Mouse (Mus musculus) midbrain, embryonic 14.5 days (tissue): ENCODE data around the gene Klhdc2. TPM values are rescaled to one million over a fixed set of nuclear protein-coding genes. Genes with fewer than 3 reads are reported as not detected.

ENCODE experiments used
- ATAC-seq: fragments of 200-750 bp; cut with Nextera tagmentation; 2 replicates; pipeline ENCODE4 v1.8.0; 2017; ENCODE audit warnings: moderate number of reproducible peaks, moderate library complexity; ENCODE audit not compliant: low FRiP score, low TSS enrichment
- DNase-seq: peaks from one replicate; pipeline ENCODE4 v3.0.0-alpha.2; 2015
- H3K27ac ChIP-seq: fragments of 300-500 bp; sonication (generic); replicated peaks from 2 replicates; pipeline ENCODE4 v1.5.1; 2014; ENCODE audit warnings: mild to moderate bottlenecking, low read depth, low read length, moderate library complexity
- H3K27me3 ChIP-seq: fragments of 300-500 bp; sonication (generic); 2 replicates; pipeline ENCODE4 v1.6.1; 2014; ENCODE audit warnings: low read length, control low read depth, mixed read lengths; ENCODE audit not compliant: control insufficient read depth, insufficient read depth
- H3K36me3 ChIP-seq: fragments of 300-500 bp; sonication (generic); 2 replicates; pipeline ENCODE4 v1.6.1; 2014; ENCODE audit warnings: low read length, control low read depth; ENCODE audit not compliant: control insufficient read depth, insufficient read depth
- H3K4me1 ChIP-seq: fragments of 300-500 bp; sonication (generic); 2 replicates; pipeline ENCODE4 v1.6.1; 2014; ENCODE audit warnings: mild to moderate bottlenecking, antibody characterized with exemption, low read length, control low read depth; ENCODE audit not compliant: control insufficient read depth, insufficient read depth
- H3K4me2 ChIP-seq: fragments of 300-500 bp; sonication (generic); 2 replicates; pipeline ENCODE4 v1.6.1; 2014; ENCODE audit warnings: mild to moderate bottlenecking, low read length, moderate library complexity
- H3K4me3 ChIP-seq: fragments of 300-500 bp; sonication (generic); replicated peaks from 2 replicates; pipeline ENCODE4 v1.5.1; 2014; ENCODE audit warnings: low read depth, low read length
- H3K9ac ChIP-seq: fragments of 300-500 bp; sonication (generic); replicated peaks from 2 replicates; pipeline ENCODE4 v1.6.1; 2014; ENCODE audit warnings: mild to moderate bottlenecking, low read length, moderate library complexity
- H3K9me3 ChIP-seq: fragments of 300-500 bp; sonication (generic); 2 replicates; pipeline ENCODE4 v1.6.1; 2016; ENCODE audit warnings: low read length, control low read depth, mixed read lengths; ENCODE audit not compliant: control insufficient read depth
- WGBS: fragments of 180-500 bp; shearing (Covaris S2); extraction: QIAGEN DNeasy Blood & Tissue Kit; methylation state at CpG from one replicate; pipeline ENCODE4 v1.1.7; 2014; 5-methylcytosine and 5-hydroxymethylcytosine counted together
- polyA plus RNA-seq: library from polyadenylated mRNA; unstranded; fragments of >200 nt; fragmentation: Nextera tagmentation; extraction: Ambion mirVana; gene quantifications from 2 replicates; pipeline ENCODE4 v1.2.1, GENCODE M21; 2014

The Klhdc2 gene
- polyA plus RNA-seq, 1 experiment from 2014 or later = 329 TPM

DNA sequence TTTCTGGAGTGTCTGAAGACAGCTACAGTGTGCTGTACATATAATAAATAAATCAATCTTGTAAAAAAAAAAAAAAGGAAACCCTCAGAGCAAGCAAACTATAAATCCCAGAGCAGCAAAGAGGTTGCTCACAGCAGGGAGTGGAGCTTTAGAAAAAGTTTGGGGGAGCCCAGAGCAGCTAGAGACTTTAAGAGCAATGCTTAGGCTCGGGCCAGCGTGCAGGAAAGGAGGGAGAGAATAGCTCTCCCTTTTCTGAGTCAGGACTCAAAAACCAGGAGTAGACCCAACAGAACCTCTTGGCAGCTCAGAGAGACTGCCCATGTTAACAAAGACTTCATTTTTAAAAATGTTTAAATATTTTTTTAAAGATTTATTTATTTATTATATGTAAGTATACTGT, 27.5 kb upstream of the Klhdc2 start:
- ATAC-seq (no peak), DNase-seq (no peak)
- Histone ChIP-seq H3K4me1 (no peaks in the 10 kb centered on the region), H3K27ac (no peak overlapping the region), H3K9ac (no peak overlapping the region), H3K4me3 (no peak overlapping the region), H3K4me2 (no peak overlapping the region), H3K36me3 (no peaks in the 10 kb centered on the region), H3K27me3 (no peaks in the 10 kb centered on the region), H3K9me3 (no peaks in the 10 kb centered on the region)
- 80% methylated on average over 2 of the region's 2 CpGs for WGBS

DNA sequence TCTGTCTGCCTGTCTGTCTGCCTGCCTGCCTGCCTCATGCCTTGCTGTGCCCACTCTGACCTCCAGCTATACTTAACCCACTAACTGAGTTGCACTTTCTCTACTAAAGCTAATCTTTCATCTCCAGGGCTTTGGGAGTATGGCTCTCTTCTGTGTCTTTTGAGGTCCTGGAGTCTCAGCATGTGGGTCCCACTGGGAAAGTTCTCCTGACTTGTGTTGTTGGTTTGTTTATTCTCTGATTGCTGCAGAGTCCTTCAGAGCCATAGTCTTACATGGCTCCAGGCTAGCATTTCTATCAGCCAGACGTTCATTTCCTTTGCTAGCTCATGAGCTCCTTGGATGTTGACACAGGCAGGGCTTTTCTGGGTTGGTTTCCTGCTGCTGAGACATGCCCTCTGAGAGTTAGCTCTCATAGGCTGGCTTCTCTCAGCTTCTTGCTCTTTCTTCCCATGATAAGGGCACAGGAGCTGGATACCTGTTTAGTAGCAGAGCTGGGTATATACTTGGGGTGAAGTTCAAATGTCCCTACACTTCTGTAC, 16.5 kb upstream of the Klhdc2 start:
- ATAC-seq (no peak), DNase-seq (no peak)
- Histone ChIP-seq H3K9ac (no peak overlapping the region), H3K27me3 (no peaks in the 10 kb centered on the region), H3K4me1 (no peaks in the 10 kb centered on the region), H3K9me3 (no peaks in the 10 kb centered on the region), H3K4me3 (no peak overlapping the region), H3K27ac (no peak overlapping the region), H3K4me2 (no peak overlapping the region), H3K36me3 (no peaks in the 10 kb centered on the region)
- 64% methylated on average over 1 of the region's 1 CpGs for WGBS

DNA sequence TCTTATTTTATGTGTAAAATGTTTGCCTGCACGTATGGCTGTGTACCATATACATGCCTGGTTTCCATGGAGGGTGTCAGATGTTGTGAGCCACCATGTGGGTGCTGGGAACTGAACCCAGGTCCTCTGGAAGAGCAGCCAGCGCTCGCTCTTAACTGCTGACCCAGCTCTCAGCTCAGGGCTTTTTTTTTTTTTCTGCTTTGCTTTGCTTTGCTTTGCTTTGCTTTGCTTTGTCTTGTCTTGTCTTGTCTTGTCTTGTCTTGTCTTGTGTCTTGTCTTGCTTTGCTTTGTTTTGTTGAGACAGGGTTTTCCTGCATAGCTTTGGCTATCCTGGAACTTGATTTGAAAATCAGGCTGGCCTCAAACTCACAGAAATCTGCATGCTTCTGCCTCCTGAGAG, 15.6 kb upstream of the Klhdc2 start:
- Histone ChIP-seq H3K27me3 (no peaks in the 10 kb centered on the region), H3K36me3 (no peaks in the 10 kb centered on the region), H3K4me3 (no peak overlapping the region), H3K9ac (no peak overlapping the region), H3K4me2 (no peak overlapping the region), H3K4me1 (no peaks in the 10 kb centered on the region), H3K27ac (no peak overlapping the region), H3K9me3 (no peaks in the 10 kb centered on the region)
- WGBS = 87% methylated on average over 3 of the region's 3 CpGs
- no peak for DNase-seq
- ATAC-seq = no peak

- WGBS = 82% methylated on average over 7 of the region's 7 CpGs
- no peak for ATAC-seq
- Histone ChIP-seq H3K9ac (no peak overlapping the region), H3K27ac (no peak overlapping the region), H3K9me3 (no peaks in the 10 kb centered on the region), H3K4me2 (no peak overlapping the region), H3K27me3 (no peaks in the 10 kb centered on the region), H3K4me1 (no peaks in the 10 kb centered on the region), H3K4me3 (no peak overlapping the region), H3K36me3 (no peaks in the 10 kb centered on the region)
- no peak for DNase-seq
These were observed 13.3 kb upstream of the Klhdc2 start for GRCm38 (mm10) chr12:69283146-69283545.

DNA sequence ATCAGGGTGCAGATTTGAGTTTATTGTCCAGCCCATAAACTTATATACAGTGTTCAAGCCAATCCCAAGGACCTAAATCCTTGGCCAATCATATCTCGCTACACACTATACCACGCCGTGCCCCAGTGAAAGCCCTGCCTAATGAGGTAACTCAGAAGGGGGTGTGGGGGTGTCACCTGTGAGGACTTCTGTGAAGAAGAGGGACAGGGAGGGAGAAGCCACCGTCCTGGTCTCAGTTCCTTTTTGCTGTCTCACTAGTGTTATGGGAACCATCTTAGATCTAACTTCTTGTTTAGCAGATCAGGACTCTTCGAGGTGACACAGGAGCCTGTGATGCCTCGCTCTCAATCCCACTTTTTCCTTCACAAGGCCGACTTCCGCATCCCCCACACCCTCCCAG, 8.9 kb upstream of the Klhdc2 start:
- WGBS = 89% methylated on average over 8 of the region's 8 CpGs
- no peaks in the 10 kb centered on the region for H3K36me3 ChIP-seq
- no peak overlapping the region for H3K27ac ChIP-seq
- H3K9me3 ChIP-seq = no peaks in the 10 kb centered on the region
- no peak for DNase-seq
- H3K4me3 ChIP-seq = no peak overlapping the region
- no peak for ATAC-seq
- H3K4me2 ChIP-seq = no peak overlapping the region
- H3K27me3 ChIP-seq = no peaks in the 10 kb centered on the region
- no peak overlapping the region for H3K9ac ChIP-seq
- H3K4me1 ChIP-seq = no peaks in the 10 kb centered on the region

DNA sequence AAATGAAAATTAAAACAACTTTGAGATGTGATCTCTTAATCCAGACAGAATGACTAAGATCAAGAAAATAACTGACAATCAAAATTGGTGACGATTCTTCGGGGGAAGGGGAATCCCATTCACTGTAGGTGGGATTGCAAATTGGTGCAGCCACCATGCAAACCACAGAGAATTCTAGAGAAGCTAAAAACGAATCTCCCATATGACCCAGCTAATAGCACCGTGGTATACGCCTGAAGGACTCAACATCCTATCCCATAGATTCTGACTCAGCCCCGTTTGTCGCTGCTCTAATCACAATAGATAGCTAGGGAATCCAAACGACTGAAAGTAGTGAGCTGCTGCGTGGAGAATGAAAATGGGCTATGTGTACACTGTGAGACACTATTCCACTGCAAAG, 7.8 kb upstream of the Klhdc2 start:
- DNase-seq (no peak), ATAC-seq (no peak)
- no peaks in the 10 kb centered on the region for H3K36me3 ChIP-seq
- H3K4me3 ChIP-seq = no peak overlapping the region
- 77% methylated on average over 9 of the region's 9 CpGs for WGBS
- H3K9ac ChIP-seq = no peak overlapping the region
- no peaks in the 10 kb centered on the region for H3K9me3 ChIP-seq
- no peak overlapping the region for H3K27ac ChIP-seq
- no peaks in the 10 kb centered on the region for H3K4me1 ChIP-seq
- H3K4me2 ChIP-seq = no peak overlapping the region
- no peaks in the 10 kb centered on the region for H3K27me3 ChIP-seq

- Histone ChIP-seq H3K27me3 (no peaks in the 10 kb centered on the region), H3K4me2 (no peak overlapping the region)
- no peak for DNase-seq
These were observed 4.1 kb upstream of the Klhdc2 start for GRCm38 (mm10) chr12:69292401-69292800.

DNA sequence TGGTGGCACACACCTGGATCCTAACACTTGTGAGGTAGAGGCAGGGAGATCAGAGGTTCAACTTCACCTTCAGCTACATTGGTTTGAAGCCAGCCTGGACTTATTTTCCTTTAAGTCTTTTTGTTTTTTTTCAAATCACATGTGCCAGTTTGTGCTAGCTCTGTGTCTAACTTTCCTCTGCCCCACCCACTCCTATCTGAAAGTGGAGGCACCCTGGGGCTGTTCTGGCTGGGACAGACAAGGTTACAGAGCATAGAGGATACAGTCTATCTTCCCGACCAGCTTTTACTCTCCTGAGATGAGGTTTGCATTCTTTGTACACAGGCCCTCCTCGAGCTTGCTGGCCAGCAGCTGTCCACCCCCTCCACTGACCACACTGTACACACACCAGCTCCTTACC, 2.7 kb upstream of the Klhdc2 start:
- Histone ChIP-seq H3K4me2 (no peak overlapping the region), H3K4me3 (no peak overlapping the region), H3K9ac (no peak overlapping the region), H3K36me3 (peaks cover 2% of the 10 kb centered on the region; the same call in 1 of the 2 replicates), H3K27ac (no peak overlapping the region), H3K4me1 (peaks cover 11% of the 10 kb centered on the region), H3K9me3 (no peaks in the 10 kb centered on the region), H3K27me3 (no peaks in the 10 kb centered on the region)
- no peak for ATAC-seq
- DNase-seq = no peak
- 75% methylated on average over 2 of the region's 2 CpGs for WGBS

More at GRCm38 (mm10) chr12:69292401-69292800, 4.1 kb upstream of the Klhdc2 start:
- Histone ChIP-seq H3K4me1 (no peaks in the 10 kb centered on the region), H3K36me3 (no peaks in the 10 kb centered on the region), H3K27ac (no peak overlapping the region), H3K4me3 (no peak overlapping the region), H3K9me3 (no peaks in the 10 kb centered on the region), H3K9ac (no peak overlapping the region)
- 89% methylated on average over 6 of the region's 6 CpGs for WGBS
- ATAC-seq = no peak

GRCm38 (mm10) chr12:69294936-69295335, 1.5 kb upstream of the Klhdc2 start:
- Histone ChIP-seq H3K9me3 (no peaks in the 10 kb centered on the region), H3K27ac (no peak overlapping the region), H3K4me2 (no peak overlapping the region), H3K4me3 (no peak overlapping the region), H3K9ac (no peak overlapping the region), H3K4me1 (peaks cover 17% of the 10 kb centered on the region), H3K27me3 (no peaks in the 10 kb centered on the region), H3K36me3 (peaks cover 6% of the 10 kb centered on the region; the same call in 1 of the 2 replicates)
- 77% methylated on average over 2 of the region's 2 CpGs for WGBS
- DNase-seq (no peak), ATAC-seq (no peak)
